Mouse (Mus musculus) testis, adult 2 months (tissue): ENCODE results near the gene E4f1. TPM values are rescaled to one million over a fixed set of nuclear protein-coding genes. Genes with fewer than 3 reads are reported as not detected.

Experiments used
- H3K27ac ChIP-seq: fragments of 200-500 bp; 2 replicates; pipeline ENCODE4 v1.5.1; 2012; ENCODE audit warnings: low read depth, low read length; ENCODE audit not compliant: control insufficient read depth, insufficient read depth
- H3K27me3 ChIP-seq: fragments of 200-500 bp; 2 replicates; pipeline ENCODE4 v1.6.1; 2012; ENCODE audit warnings: mild to moderate bottlenecking, low read length, moderate library complexity; ENCODE audit not compliant: control insufficient read depth, insufficient read depth
- H3K36me3 ChIP-seq: fragments of 200-500 bp; 2 replicates; pipeline ENCODE4 v1.6.1; 2012; ENCODE audit warnings: mild to moderate bottlenecking, low read length; ENCODE audit not compliant: control insufficient read depth, insufficient read depth
- H3K4me1 ChIP-seq: fragments of 200-500 bp; 2 replicates; pipeline ENCODE4 v1.6.1; 2012; ENCODE audit warnings: low read length; ENCODE audit not compliant: control insufficient read depth, insufficient read depth
- H3K4me3 ChIP-seq: fragments of 200-500 bp; 2 replicates; pipeline ENCODE4 v1.5.1; 2012; ENCODE audit warnings: low read depth, mild to moderate bottlenecking, low read length, moderate library complexity, mixed read lengths; ENCODE audit not compliant: control insufficient read depth
- CTCF ChIP-seq: fragments of 200-500 bp; IDR thresholded peaks from 2 replicates; pipeline ENCODE4 v1.5.1; 2012; ENCODE audit warnings: low read depth, mild to moderate bottlenecking, inconsistent platforms, low read length, moderate library complexity; ENCODE audit not compliant: control insufficient read depth, insufficient read depth, insufficient replicate concordance
- POLR2A ChIP-seq: fragments of 200-500 bp; IDR thresholded peaks from 2 replicates; pipeline ENCODE4 v1.6.1; 2012; ENCODE audit warnings: low read depth, mild to moderate bottlenecking, inconsistent platforms, low read length, moderate library complexity; ENCODE audit not compliant: control insufficient read depth
- polyA plus RNA-seq: library from polyadenylated mRNA; depleted of rRNA; stranded (reverse); fragments of >200 nt; gene quantifications from 2 replicates; pipeline ENCODE4 v1.2.3, GENCODE M21; 2012

Gene E4f1
- polyA plus RNA-seq, 1 experiment, result 69.3 TPM

- peak overlapping the region; percentile 88 for H3K4me3 ChIP-seq
- TF ChIP-seq POLR2A (no peak), CTCF (no peak)
- H3K36me3 ChIP-seq, result no peaks in the 10 kb centered on the region
- H3K4me1 ChIP-seq, result peaks cover 8% of the 10 kb centered on the region
- no peaks in the 10 kb centered on the region for H3K27me3 ChIP-seq
- no peak overlapping the region for H3K27ac ChIP-seq
These were observed 19.3 kb upstream of the E4f1 start for GRCm38 (mm10) chr17:24489265-24490030.

GRCm38 (mm10) chr17:24488662-24489264 lies 18.6 kb upstream of the E4f1 start:
- H3K36me3 ChIP-seq, result no peaks in the 10 kb centered on the region
- peaks cover 8% of the 10 kb centered on the region for H3K4me1 ChIP-seq
- TF ChIP-seq POLR2A, result no peak
- no peak for TF ChIP-seq CTCF
- peak overlapping the region; percentile 88 for H3K4me3 ChIP-seq
- no peaks in the 10 kb centered on the region for H3K27me3 ChIP-seq
- H3K27ac ChIP-seq, result peak overlapping the region; percentile 37; the same call in 1 of the 2 replicates

- Histone ChIP-seq H3K4me3 (peak within 1 kb of the TSS; percentile 88), H3K4me1 (peaks cover 8% of the 10 kb centered on the region), H3K36me3 (no peaks in the 10 kb centered on the region), H3K27me3 (no peaks in the 10 kb centered on the region), H3K27ac (peak within 1 kb of the TSS; percentile 37; the same call in 1 of the 2 replicates)
- TF ChIP-seq POLR2A (no peak; the same call in 1 of the 2 replicates), CTCF (no peak)
These were observed 18.1 kb upstream of the E4f1 start, which contains the start of gene Caskin1 for GRCm38 (mm10) chr17:24488186-24488661. TSS of gene Caskin1 (plus strand) at chr17:24488601.

GRCm38 (mm10) chr17:24485090-24485860 lies 15.2 kb upstream of the E4f1 start:
- Histone ChIP-seq H3K4me1 (peaks cover 9% of the 10 kb centered on the region), H3K27me3 (no peaks in the 10 kb centered on the region), H3K27ac (no peak overlapping the region), H3K4me3 (no peak overlapping the region), H3K36me3 (no peaks in the 10 kb centered on the region)
- TF ChIP-seq POLR2A (no peak), CTCF (no peak)

GRCm38 (mm10) chr17:24483495-24483894 lies 13.4 kb upstream of the E4f1 start:
- H3K27ac ChIP-seq, result no peak overlapping the region
- no peak overlapping the region for H3K4me3 ChIP-seq
- peaks cover 7% of the 10 kb centered on the region for H3K4me1 ChIP-seq
- H3K27me3 ChIP-seq, result no peaks in the 10 kb centered on the region
- TF ChIP-seq POLR2A, result no peak
- no peak for TF ChIP-seq CTCF
- no peaks in the 10 kb centered on the region for H3K36me3 ChIP-seq

GRCm38 (mm10) chr17:24481027-24481815 lies 11.1 kb upstream of the E4f1 start:
- no peaks in the 10 kb centered on the region for H3K27me3 ChIP-seq

More at GRCm38 (mm10) chr17:24481027-24481815, 11.1 kb upstream of the E4f1 start:
- TF ChIP-seq POLR2A (no peak), CTCF (no peak)
- no peak overlapping the region for H3K4me3 ChIP-seq
- H3K4me1 ChIP-seq, result peaks cover 16% of the 10 kb centered on the region
- no peaks in the 10 kb centered on the region for H3K36me3 ChIP-seq
- no peak overlapping the region for H3K27ac ChIP-seq
